Mouse (Mus musculus): Measurements from ENCODE around the gene Eml3. TPM values are rescaled to one million over a fixed set of nuclear protein-coding genes. Genes with fewer than 3 reads are reported as not detected.
"Not testable (repeated sequence)": the region's sequence is repeated elsewhere in the genome, so short reads cannot be mapped to it uniquely, and the experiment has no call there.

Gene Eml3
- total RNA-seq, 4 experiments from 2014 or later: 12.6 to 15.3 (median 13.8) TPM

DNA sequence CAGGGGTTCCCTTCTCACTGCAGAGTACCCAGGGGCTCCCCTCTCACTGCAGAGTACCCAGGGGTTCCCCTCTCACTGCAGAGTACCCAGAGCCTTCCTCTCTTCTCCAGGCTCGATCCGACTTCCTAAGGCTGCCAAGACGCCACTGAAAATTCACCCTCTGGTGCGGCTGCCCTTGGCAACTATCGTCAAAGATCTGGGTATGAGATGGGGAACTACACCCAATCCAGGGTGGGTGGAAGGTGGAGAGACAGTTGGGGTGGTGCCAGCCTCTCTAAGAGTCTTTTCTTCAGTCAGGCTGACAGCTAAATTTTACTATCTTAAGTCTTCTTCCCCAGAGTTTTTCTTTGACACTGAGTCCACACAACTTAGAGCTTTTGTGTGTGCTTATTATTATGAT lies 20.8 kb downstream of the Eml3 start:
- no peak for DNase-seq (ENCODE audit: low spot score in 2 of 2)

DNA sequence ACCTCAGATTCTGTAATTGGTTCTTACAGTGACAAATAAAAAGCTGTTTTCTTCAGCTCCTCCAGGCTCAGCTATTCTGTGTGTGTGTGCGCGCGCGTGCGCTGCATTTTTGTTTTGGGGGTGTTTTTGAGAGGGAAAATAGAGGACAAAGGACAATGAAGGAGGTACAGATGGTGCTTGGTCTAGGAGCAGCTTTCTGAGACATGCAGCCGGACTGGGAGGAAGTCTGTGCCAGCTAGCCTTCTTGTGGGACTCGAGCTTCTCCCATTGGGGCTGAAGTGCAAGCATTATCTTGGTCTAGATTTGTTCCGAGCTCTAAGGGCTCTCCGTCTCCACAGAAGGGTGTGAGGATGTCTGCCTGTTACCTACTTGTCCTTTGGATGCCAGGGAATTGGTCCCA lies 22.9 kb downstream of the Eml3 start:
- DNase-seq (ENCODE audit: low spot score in 2 of 2): no peak

DNA sequence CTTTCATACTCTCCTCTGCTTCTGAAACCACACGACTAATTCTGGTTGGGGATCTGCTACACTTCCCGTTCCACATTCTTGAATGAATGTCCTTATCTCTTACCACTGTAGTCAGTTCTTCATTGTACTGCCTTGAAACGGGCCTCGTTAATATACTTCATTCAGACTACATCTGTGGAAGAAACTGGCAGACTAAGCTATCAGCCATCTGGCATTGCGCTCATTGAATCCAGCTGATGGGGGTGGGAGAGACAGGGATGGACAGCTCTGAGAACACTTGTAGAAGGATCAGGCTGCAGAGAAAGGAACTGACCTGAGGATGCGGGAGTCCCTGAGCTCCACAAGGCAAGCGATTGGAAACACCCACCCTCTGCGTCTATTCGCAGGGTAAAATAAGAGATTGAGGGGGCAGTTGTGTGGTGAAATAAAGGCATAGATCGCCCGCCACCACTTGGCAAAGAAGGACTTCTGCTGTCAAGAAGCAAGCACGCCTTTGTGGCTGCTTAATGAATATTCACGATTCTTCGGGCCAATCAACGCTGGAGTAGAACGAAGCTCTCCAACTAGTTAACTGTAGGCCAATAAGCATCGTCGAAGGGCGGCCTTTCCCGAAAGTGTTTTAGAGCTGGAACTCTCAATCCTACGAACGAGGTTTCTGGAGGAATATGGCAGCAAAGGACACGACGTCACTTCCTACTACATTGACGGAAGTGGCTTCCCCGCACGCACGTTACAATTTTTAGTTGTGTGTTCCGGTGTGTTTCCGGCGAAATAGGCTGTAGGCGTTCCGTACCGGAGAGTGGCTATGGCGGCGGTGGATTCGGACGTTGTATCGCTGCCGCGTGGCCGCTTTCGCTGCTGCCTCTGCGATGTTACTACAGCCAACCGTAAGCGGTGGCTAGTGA lies 24.0 kb downstream of the Eml3 start, which contains the start of gene Tut1:
TSS of gene Tut1 (plus strand) at position 713 of the 905 bp plus-strand sequence.
- peak; percentile 93 for DNase-seq (ENCODE audit: low spot score in 2 of 2)

DNA sequence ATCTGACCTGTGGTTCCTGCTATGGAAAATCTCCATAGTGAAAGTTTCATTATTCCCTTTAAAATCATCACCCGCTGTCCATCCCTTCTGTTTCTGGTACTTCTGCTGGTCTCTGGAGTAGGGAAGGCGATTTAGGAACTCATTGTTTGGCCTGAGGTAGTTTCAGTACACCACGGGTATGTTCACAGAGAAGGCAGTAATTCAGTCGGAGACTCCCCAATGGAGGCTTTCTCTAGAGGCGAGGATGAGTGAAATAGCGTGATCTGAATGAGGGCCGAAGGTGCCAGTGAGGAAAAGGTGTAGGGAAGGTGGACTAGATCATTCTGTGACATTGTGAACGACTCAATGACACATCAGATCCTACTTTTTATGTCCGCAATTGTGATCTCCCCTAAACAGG lies 24.8 kb downstream of the Eml3 start:
- no peak for DNase-seq (ENCODE audit: low spot score in 2 of 2)

DNA sequence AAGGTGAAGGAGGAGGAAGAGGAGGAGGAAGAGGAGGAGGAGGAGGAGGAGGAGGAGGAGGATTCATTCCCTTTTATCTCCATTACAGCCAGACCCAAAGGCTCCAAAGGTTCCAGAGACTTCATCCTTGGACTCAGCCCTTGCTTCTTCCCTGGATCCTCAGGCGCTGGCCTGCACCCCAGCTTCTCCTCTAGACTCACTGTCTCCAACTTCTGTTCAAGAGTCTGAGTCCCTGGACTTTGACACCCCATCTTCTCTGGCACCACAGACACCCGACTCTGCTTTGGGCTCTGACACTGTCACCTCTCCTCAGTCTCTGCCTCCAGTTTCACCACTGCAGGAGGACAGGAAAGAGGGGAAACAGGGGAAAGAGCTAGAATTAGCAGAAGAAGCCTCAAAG lies 32.9 kb downstream of the Eml3 start:
- DNase-seq (ENCODE audit: low spot score in 2 of 2): no peak

DNA sequence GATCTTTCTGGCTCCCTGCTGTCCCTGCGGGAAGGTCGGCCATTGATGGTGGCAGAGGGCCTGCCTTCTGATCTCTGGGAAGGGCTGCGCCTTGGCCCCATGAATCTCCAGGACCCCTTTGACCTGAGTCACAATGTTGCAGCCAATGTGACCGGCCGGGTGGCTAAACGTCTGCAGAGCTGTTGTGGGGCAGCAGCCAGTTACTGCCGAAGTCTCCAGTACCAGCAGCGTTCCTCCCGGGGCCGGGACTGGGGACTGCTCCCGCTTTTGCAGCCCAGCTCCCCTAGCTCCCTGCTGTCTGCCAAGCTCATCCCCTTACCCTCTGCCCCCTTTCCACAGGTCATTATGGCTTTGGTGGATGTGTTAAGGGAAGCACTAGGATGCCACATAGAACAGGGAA lies 35.7 kb downstream of the Eml3 start:
- no peak for DNase-seq (ENCODE audit: low spot score in 2 of 2)

DNA sequence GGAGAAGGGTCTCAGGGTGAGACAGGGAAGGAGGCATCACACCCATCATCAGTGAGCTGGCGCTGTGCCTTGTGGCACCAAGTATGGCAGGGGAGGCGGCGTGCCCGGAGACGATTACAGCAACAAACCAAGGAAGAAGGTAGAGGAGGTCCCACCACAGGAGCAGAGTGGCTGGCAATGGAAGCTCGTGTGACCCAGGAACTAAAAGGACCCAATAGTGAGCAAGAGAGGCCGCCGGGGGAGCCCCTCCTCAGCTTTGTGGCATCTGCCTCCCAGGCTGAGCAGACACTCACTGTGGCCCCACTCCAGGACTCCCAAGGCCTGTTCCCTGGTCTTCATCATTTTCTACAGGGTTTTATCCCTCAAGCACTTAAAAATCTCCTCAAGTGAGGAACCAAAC lies 36.4 kb downstream of the Eml3 start:
- DNase-seq (ENCODE audit: low spot score in 2 of 2): no peak

DNA sequence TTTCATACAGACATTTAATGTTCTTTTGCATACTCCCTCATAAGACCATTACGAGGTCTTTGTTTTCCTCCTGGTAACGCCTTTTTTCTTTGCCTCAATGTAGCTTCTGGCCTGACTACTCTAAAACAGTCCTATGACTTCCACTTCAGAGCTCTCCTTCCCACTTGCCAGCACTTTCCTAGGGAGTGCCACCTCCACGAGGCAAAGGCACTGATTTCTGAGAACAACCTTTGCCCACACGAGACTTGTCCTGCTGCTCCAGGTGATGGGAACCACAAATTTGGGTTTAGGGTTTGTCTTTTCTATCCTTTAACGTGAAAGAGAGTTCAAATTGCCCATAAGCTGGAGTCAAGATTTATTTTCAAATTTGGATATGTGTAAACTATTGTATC lies 36.8 kb downstream of the Eml3 start:
- DNase-seq (ENCODE audit: low spot score in 2 of 2): no peak

DNA sequence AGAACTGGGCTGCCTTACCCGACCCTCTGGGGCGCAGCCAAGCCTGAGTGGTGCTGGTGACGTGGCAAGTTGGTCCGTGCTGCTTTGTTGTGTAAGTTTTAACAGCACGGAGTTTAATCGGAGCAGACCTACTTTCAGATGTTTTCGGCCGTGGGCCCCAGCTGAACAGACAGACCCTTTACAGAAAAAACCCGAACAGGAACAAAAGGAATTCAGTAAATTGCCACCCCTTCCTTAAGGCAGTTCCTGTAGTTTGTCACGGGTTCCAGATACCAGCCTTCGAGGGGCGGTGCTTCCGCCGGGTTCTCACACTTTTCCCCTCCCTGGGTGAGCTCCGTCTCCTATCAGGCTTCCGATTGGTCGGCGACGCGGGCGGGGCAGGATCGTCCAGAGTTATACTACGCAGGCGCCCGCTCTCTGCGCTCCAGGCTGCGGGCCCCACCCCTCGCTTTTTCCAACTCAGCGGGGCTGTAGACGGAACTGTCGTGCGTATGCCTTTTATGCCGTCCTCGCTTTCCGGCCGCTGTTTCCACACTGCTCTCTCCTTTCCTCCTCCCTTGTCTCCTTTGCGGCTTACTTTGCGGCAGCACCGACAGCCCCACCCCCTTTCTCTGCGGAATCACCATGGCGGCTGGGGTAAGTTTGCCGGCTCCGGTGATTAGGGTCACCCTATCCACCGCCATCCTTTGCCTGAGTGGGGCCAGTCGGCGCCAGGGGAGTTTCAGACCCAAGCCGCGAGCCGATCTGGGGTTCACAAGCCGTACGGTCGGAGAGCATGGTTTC lies 37.4 kb downstream of the Eml3 start, which contains the start of gene Eef1g:
TSS of gene Eef1g (plus strand) at position 452 of the 783 bp plus-strand sequence.
- DNase-seq (ENCODE audit: low spot score in 2 of 2): peak; percentile 92 to 100

DNA sequence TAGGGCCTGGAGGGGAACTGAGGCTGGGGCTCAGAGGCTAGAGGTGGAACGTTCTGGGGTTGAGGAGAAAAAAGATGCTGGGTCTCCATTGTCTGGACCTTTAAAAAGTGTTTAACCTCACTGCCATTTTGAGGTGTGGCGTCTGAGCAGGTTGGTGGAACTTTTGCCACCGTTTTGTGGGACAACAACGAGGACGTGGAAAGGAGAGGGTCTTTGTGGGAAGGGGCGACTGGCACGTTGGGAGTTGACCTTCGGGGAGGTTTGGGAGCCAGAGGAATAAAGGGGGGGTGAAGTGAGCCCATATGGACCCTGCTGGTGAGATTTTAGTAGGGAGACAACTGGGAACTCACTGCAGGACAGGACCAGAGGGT lies 38.0 kb downstream of the Eml3 start:
- no peak for DNase-seq (ENCODE audit: low spot score in 2 of 2)

DNA sequence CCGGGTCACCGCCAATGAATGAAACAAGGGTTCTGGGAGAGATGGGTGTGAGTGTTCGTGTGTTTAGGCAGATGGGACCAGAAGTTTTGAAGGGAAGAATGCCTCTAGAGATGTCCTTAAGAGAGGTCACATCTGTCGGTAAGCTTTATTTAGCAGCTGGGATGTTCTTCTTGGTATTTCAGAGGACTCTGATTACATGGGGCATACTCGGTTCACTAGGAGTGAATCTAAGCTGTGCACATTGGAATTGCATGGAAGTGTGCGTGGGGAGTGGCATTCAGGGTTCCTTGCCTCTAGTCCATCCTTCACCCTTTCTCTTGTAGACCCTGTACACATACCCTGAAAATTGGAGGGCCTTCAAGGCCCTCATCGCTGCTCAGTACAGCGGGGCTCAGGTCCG lies 38.5 kb downstream of the Eml3 start:
- DNase-seq (ENCODE audit: low spot score in 2 of 2): no peak

DNA sequence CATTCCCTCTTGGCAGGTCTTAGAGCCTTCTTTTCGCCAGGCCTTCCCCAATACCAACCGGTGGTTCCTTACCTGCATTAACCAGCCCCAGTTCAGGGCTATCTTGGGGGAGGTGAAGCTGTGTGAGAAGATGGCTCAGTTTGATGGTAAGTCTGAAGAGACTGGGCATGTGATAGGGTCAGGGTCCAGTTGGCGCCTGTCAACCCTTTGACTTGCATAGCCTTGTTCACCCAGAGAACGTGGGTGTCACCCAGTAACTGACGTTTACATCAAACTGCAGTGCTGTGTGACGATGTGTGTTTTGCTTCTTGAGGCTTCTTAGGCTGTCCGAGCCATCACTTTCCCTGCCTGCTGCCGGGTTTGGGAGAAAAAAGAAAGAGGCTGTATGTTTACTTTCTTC lies 43.1 kb downstream of the Eml3 start:
- DNase-seq (ENCODE audit: low spot score in 2 of 2): not testable (repeated sequence)

DNA sequence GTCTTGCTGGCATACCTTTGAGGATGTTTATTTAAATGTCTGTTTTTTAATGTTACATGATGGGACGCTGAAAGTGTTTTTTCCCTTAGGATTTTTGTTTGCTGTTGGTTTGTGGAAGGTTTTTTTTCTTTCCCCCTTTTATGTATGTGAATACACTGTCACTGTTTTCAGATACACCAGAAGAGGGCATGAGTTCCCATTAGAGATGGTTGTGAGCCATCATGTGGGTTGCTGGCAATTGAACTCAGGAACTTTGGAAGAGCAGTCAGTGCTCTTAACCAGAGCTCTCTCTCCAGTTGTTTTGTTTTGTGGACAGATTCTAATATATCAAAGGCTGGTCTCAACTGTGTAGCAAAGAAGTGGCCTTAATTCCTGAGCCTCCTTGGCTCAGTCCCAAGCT lies 45.3 kb downstream of the Eml3 start:
- DNase-seq (ENCODE audit: low spot score in 2 of 2): no peak

DNA sequence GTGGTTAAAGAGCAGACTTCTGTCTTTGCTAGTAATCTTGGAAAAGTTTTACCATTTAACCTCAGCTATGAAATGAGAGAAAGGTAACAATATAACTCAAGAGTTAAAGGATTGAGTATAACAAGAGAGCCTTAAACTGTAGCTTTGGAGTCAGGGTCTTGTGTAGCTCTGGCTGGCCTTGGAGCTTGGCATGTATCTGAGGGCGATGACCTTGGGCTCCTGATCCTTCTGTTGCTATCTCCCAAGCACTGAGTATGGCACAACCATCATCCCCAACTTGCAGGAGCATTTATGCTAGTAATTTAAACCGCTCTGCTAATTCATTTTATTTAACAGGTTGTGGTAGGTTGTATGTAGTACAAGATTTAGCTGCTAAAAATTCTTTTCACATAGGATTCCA lies 46.1 kb downstream of the Eml3 start:
- DNase-seq (ENCODE audit: low spot score in 2 of 2): no peak

DNA sequence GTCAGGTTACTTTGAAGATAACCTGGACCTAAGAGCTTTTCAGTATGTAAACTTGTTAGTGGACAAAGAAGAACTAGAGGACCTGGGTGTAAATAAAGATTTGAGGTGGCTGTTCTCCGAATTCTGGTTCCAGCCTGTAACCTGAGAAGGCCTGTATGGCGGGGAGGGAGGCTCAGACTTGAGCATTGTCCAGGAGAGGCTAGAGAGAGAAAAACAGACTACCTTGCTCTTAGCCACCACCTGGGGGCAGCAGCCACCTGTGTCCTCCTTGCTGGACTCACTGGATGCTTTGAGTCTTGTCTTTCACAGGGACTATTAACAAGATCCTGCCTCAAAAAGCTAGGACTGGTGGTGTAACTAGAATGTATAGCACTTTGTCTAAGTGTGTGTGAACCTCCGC lies 47.2 kb downstream of the Eml3 start:
- no peak for DNase-seq (ENCODE audit: low spot score in 2 of 2)

DNA sequence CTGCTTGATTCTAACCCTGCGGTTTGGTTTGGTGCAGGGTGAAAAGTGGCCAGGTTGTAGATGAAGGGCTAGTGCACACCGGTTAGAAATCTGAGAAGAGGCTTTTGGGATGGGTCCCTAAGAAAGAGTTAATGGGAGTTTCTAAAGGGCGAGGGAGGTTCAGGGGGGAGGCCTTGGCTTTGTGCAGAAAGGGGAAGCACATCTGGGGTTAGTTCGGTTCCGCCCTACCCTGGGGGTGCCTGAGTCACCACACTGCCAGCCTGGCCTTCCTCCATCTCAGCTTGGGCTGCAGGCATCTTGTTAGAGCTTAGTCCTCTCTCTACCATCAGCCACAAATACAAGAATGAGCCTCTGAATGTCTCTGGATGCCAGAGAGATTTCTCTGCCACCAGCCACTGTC lies 51.4 kb downstream of the Eml3 start:
- no peak for DNase-seq (ENCODE audit: low spot score in 2 of 2)

DNA sequence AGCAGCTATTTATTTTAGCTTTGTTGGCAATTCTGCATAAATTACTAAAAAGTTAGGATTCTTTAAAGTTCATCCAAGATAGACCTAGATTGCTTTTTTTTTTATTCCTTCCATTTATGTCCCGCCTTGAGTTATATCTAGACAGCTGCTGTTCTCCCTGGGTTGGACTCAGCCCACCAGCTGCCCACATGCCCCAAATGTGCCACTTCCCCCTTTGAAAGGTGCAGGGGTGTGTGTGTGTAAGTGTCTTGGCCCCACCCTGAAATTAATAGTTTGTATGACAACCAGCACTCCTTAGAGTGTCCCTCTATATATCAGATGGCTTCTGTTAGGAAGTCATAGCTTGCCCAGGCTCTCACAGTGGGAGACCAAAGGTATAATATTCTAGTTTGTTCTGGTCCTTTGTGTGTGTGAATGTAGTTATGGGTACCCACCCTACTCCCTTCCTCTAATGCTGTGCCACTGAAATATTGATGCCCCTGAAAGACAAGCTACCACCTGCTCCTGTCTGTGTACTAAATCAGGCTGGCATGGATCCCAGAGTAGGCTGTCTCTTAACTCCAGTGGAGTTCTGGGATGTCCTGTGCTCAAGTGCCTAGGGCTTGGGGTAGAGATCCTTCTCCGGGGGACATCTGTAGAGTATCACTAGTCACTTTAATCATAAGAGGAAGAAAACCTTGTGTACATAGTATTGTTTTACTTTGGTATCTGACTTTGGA lies 52.3 kb downstream of the Eml3 start:
- no peak for DNase-seq (ENCODE audit: low spot score in 2 of 2)

DNA sequence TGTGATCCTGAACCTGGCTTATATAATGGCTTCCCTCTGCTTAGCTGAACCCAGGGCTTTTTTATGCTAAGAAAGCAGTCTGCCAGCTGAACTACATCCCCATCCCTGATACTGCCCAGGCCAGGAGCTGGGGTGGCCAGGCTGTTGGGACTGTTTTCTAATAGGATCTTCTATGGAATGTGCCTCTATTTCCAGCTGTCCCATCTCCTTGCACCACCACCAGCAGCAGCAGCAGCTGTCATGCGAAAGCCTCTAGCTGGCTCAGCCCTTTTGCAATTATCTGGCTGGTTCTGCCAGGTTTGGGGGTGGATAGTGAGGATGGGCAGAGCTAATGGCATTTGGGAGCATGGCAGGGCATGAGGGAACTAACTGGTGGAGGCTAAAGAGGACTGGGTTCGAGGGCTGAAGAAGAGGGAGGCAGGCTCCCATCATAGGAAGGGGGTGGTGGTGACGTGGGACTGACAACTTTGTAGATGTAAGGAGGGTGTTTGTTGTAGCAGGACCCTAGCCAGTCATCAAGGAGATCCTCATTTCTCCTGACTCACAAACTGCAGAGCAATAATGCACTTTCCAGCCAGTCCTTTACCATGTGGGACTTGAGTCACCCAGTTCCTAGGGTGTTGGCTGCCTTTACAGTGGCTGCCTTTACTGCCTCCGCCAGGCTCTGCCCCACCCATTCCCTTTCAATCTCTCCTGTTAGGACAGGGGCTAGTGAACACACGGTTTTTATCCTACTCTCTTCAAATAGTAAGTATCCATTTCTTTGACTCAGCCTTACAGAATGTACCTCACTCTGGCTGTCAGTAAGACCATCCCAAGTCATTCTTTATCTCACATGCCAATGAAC lies 53.2 kb downstream of the Eml3 start:
- DNase-seq (ENCODE audit: low spot score in 2 of 2): no peak

DNA sequence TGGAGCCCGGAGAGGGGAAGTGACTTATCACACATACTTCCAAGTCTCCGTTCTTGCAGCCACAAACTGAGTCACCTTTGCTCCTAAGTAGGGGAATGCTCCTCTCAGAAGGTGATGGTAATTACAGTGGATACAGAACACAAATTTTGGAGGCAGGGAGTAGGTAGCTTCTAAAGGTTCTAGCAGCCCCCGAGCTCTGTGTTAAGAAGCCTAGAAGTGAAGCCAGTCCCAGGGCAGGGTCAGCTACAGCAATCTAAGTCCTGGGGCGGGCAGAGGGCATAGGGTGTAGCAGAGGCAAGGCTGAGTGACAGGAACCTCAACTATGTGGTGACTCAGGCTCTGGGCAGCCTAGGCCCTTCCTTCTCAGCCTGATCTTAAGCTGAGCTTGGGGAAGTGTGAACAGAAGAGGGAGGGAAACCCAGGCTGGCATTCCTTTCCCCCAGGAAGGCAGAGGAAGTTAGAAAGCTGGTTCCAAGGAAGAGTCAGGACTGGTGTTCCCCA lies 53.8 kb downstream of the Eml3 start:
- DNase-seq (ENCODE audit: low spot score in 2 of 2): no peak

DNA sequence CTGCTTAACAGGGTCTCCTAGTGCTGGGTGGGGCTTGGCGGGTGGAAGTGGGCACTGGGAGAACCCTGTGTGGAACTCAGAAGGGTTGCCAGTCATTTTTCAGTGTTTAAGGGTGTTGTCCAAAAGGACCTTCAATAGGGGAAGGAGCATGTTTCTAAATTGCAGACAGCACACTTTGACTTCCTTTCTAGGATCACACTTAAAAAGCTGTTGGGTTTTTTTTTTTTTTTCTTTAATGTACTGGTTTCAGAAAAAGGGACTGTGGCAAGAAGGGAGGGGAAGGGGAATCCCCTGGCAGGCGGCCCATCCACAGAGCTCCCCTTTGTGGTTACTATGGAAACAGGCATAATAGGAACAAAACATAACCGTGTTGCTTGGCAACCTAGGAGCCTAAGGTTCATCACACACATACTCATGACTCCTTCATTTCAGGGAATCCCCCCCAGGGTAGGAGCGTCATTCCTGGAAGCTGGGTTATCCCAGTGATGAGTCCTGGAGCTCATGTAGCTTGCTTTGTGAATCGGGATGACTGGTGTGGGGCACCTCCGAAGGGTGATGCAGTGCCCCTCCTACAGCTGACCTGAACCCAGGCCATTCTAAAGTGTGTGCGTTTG lies 55.0 kb downstream of the Eml3 start:
- DNase-seq (ENCODE audit: low spot score in 2 of 2): no peak

Measured in left cerebral cortex, adult 8-10 months (tissue).